ENCODE assay signal across 9 mouse cellular contexts in the genomic region with DNA sequence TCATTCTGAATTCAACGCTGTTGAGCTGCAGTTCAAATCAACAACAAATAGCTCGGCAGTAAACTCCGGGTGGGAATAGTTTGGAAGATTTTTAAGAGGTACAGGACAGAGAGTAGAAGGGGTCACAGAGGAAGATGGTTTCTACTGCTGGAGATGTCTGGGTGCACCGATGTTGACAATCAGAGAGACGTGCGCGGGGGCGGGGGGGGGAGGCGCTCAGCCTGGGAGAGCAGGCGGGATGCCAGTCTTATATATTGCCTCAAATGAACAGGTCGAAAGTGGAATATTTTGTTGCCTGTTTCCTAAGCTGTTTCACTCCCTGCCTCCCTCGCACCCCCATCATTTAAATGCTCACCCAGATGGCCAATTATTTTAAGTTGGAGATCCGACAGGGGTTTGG.
DNase-seq lines count a peak whose midpoint lies in the region; ATAC-seq and TF ChIP-seq lines count a peak whose summit lies in the region.
"Had no signal": no experiment of that assay in that cellular context is flagged by ENCODE, and none has a peak within 500 bp of the region (broad histone marks: within the 10 kb centered on the region; RNA-seq: fewer than 3 reads in every experiment).

No protein-coding gene starts in this region.

- no peak for TF ChIP-seq EP300 in lung, postnatal 0 days (IDR thresholded peaks at IDR 0.05)

- no peak for ATAC-seq in heart, embryonic 11.5 days (replicated peaks; ENCODE audit: insufficient number of reproducible peaks, low FRiP score, low TSS enrichment)
- no peak for ATAC-seq in lung, postnatal 0 days
- no peak; the same call in 1 of the 2 replicates for ATAC-seq in limb, embryonic 11.5 days (ENCODE audit: insufficient number of reproducible peaks, low FRiP score, low TSS enrichment, low read depth)
- no peak for ATAC-seq in stomach, embryonic 15.5 days (ENCODE audit: insufficient read depth, low FRiP score, low read depth)

- H3K27me3 ChIP-seq in heart, embryonic 11.5 days (ENCODE audit: control insufficient read depth, insufficient read depth, low read length): no peaks in the 10 kb centered on the region
- H3K27me3 ChIP-seq in lung, postnatal 0 days (replicated peaks; ENCODE audit: insufficient read depth, low read length): no peaks in the 10 kb centered on the region
- H3K27me3 ChIP-seq in limb, embryonic 11.5 days (ENCODE audit: control insufficient read depth, insufficient read depth, low read length): no peaks in the 10 kb centered on the region
- H3K27me3 ChIP-seq in stomach, embryonic 15.5 days (replicated peaks): no peaks in the 10 kb centered on the region

- TF ChIP-seq CTCF in lung, postnatal 0 days (IDR thresholded peaks at IDR 0.05): no peak

- H3K9ac ChIP-seq in heart, embryonic 11.5 days (ENCODE audit: low read depth, low read length): no peak overlapping the region
- H3K9ac ChIP-seq in lung, postnatal 0 days (replicated peaks; ENCODE audit: low read depth): no peak overlapping the region
- H3K9ac ChIP-seq in limb, embryonic 11.5 days (ENCODE audit: low read length): peak overlapping the region; percentile 5; the same call in 1 of the 2 replicates
- no peak overlapping the region for H3K9ac ChIP-seq in stomach, embryonic 15.5 days

- DNase-seq in heart, postnatal 14 days: no peak
- no peak for DNase-seq in lung, postnatal 0 days (ENCODE audit: low spot score)
- DNase-seq in lung, postnatal 14 days: no peak
- DNase-seq in limb, embryonic 11.5 days (ENCODE audit: low spot score): no peak
- DNase-seq in cerebellum, adult 11-12 months: no peak
- no peak for DNase-seq in yolk sac, embryonic 10.5 days (ENCODE audit: low spot score)
- DNase-seq: kidney, adult 8-10 months had no signal

- H3K9me3 ChIP-seq in heart, embryonic 11.5 days (replicated peaks; ENCODE audit: control insufficient read depth, low read length): no peaks in the 10 kb centered on the region
- H3K9me3 ChIP-seq in lung, postnatal 0 days (ENCODE audit: low read length): no peaks in the 10 kb centered on the region
- H3K9me3 ChIP-seq in limb, embryonic 11.5 days (ENCODE audit: control insufficient read depth, low read length): no peaks in the 10 kb centered on the region
- H3K9me3 ChIP-seq in stomach, embryonic 15.5 days: no peaks in the 10 kb centered on the region

- peaks cover 5% of the 10 kb centered on the region; the same call in 1 of the 2 replicates for H3K4me1 ChIP-seq in heart, embryonic 11.5 days (ENCODE audit: control insufficient read depth, insufficient read depth, low read length)
- no peaks in the 10 kb centered on the region for H3K4me1 ChIP-seq in lung, postnatal 0 days (ENCODE audit: insufficient read depth, low read depth, low read length)
- H3K4me1 ChIP-seq in limb, embryonic 11.5 days (ENCODE audit: control insufficient read depth, insufficient read depth, low read length): no peaks in the 10 kb centered on the region
- peaks cover 3% of the 10 kb centered on the region; the same call in 1 of the 2 replicates for H3K4me1 ChIP-seq in stomach, embryonic 15.5 days

- H3K36me3 ChIP-seq in heart, embryonic 11.5 days (ENCODE audit: control insufficient read depth, insufficient read depth, low read length): no peaks in the 10 kb centered on the region
- H3K36me3 ChIP-seq in lung, postnatal 0 days (ENCODE audit: insufficient read depth, low read length): no peaks in the 10 kb centered on the region
- H3K36me3 ChIP-seq in limb, embryonic 11.5 days (ENCODE audit: control insufficient read depth, insufficient read depth, low read length): no peaks in the 10 kb centered on the region
- no peaks in the 10 kb centered on the region for H3K36me3 ChIP-seq in stomach, embryonic 15.5 days

- 11% methylated on average over 13 of the region's 13 CpGs for WGBS in heart, embryonic 11.5 days (ENCODE audit: insufficient replicate concordance)
- 20% methylated on average over 13 of the region's 13 CpGs for WGBS in lung, postnatal 0 days
- WGBS in limb, embryonic 11.5 days: 7% methylated on average over 13 of the region's 13 CpGs
- 21% methylated on average over 13 of the region's 13 CpGs for WGBS in stomach, embryonic 15.5 days

- H3K4me2 ChIP-seq in heart, embryonic 11.5 days: peak overlapping the region; percentile 64
- peak overlapping the region; percentile 25; the same call in 1 of the 2 replicates for H3K4me2 ChIP-seq in lung, postnatal 0 days (replicated peaks; ENCODE audit: low read depth, low read length)
- H3K4me2 ChIP-seq in limb, embryonic 11.5 days (ENCODE audit: low read depth, severe bottlenecking): peak overlapping the region; percentile 36
- H3K4me2 ChIP-seq in stomach, embryonic 15.5 days: peak overlapping the region; percentile 25

- no peak overlapping the region for H3K27ac ChIP-seq in heart, embryonic 11.5 days (ENCODE audit: low read depth, low read length)
- H3K27ac ChIP-seq in lung, postnatal 0 days (ENCODE audit: low read length): no peak overlapping the region
- no peak overlapping the region for H3K27ac ChIP-seq in limb, embryonic 11.5 days (replicated peaks; ENCODE audit: low read depth, low read length)
- H3K27ac ChIP-seq in stomach, embryonic 15.5 days: no peak overlapping the region

- intact Hi-C loops in heart, postnatal 14 days (cut with DNase I): no loop called here

- H3K4me3 ChIP-seq in heart, embryonic 11.5 days (ENCODE audit: low read depth, low read length): peak overlapping the region; percentile 25; the same call in 1 of the 2 replicates
- H3K4me3 ChIP-seq in lung, postnatal 0 days (ENCODE audit: low read depth, low read length): no peak overlapping the region
- H3K4me3 ChIP-seq in limb, embryonic 11.5 days (ENCODE audit: low read depth, low read length): no peak overlapping the region
- no peak overlapping the region for H3K4me3 ChIP-seq in stomach, embryonic 15.5 days (replicated peaks)
